8 mouse cellular contexts compared by ENCODE assay signal in the genomic region with DNA sequence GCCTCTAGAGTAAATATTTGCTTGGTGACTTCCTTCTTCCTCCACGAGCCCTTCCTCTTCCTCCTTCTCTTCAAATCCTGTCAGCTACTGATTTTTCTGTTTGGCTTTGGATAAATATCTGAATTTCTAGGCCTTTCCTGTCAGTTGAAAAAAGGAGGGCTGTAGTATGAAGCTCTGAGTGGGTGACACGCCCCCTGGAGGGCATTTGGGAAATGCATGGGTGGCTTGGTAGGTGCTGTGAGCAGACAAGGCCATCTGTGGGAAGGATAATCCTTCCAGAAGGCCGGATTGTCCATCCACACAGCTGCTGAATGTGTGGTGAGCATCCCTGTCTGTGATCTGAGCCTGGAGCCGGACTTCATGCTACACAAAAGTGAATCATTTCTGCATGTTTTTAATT. TPM values are rescaled to one million over a fixed set of nuclear protein-coding genes. Genes with fewer than 3 reads are reported as not detected.
DNase-seq lines count a peak whose midpoint lies in the region; ATAC-seq lines count a peak whose summit lies in the region.

No protein-coding gene starts in this region.

- intact Hi-C loops in left cerebral cortex, postnatal 4 days (cut with DNase I), result no loop called here

- no peak for ATAC-seq in cerebellum, adult (ENCODE audit: insufficient number of reproducible peaks, low FRiP score, low TSS enrichment)
- ATAC-seq in activated CD4-positive, CD25-positive, alpha-beta regulatory T cell, adult 4 months, result peak; percentile 58

- DNase-seq in cerebellum, postnatal 10 days, result peak; percentile 76 to 77
- DNase-seq in left cerebral cortex, postnatal 4 days, result peak; percentile 67
- no peak for DNase-seq in left cerebral cortex, adult 8-10 months (ENCODE audit: low spot score in 2 of 2)
- peak; percentile 61 for DNase-seq in heart, postnatal 4 days
- DNase-seq in mesoderm, embryonic 11.5 days (ENCODE audit: low read depth, low spot score), result peak; percentile 67
- no peak for DNase-seq in gastrocnemius, postnatal 10 days

RNA-seq across cellular contexts. Expression of a gene that starts 48.8 kb away (rescaled TPM):
- total RNA-seq in left cerebral cortex, postnatal 4 days (2021), result 10 to 100 TPM; 35.3 to 39.0 TPM
- total RNA-seq in left cerebral cortex, adult 8-10 months (2022), result 10 to 100 TPM; 29.6 to 37.8 (median 30.6) TPM
- polyA plus RNA-seq in activated CD4-positive, CD25-positive, alpha-beta regulatory T cell, adult 4 months (2017; shearing (Covaris generic)), result 10 to 100 TPM; 21.4 to 27.8 TPM
- 10 to 100 TPM in 1 of 2 experiments, 1 to 10 TPM in 1; 9.6 to 10.0 TPM for total RNA-seq in heart, postnatal 4 days (2021)
- total RNA-seq in gastrocnemius, postnatal 10 days (2021), result 10 to 100 TPM in 1 of 2 experiments, 1 to 10 TPM in 1; 9.4 to 11.4 TPM

Comparison
In these comparisons a context has a peak if more than half of its experiments do, and no peak if none do; other contexts are left out.
1. DNase-seq: peak in cerebellum, postnatal 10 days (2 of 2), left cerebral cortex, postnatal 4 days (single experiment), heart, postnatal 4 days (single experiment) and mesoderm, embryonic 11.5 days (single experiment); none in left cerebral cortex, adult 8-10 months (0 of 2) and gastrocnemius, postnatal 10 days (single experiment).